Mouse (Mus musculus): Measurements from ENCODE around the gene Tgif1. TPM values are rescaled to one million over a fixed set of nuclear protein-coding genes. Genes with fewer than 3 reads are reported as not detected.
A peak's percentile ranks its signal among the peaks of the same experiment; 100 is the strongest.

The Tgif1 gene
- polyA plus RNA-seq, 1 experiment from 2014 or later, result 30.8 TPM

GRCm38 (mm10) chr17:70848511-70849398 is 4.6 kb downstream of the Tgif1 start:
- Histone ChIP-seq H3K4me2 (peak overlapping the region; percentile 99), H3K27me3 (replicated peaks; ENCODE audit: control insufficient read depth, insufficient read depth, low read length) (0 out of 2 replicates have a peak, but pooled peaks cover 7% of the 10 kb centered on the region), H3K4me1 (replicated peaks; ENCODE audit: control insufficient read depth, insufficient read depth, low read length) (no peaks in the 10 kb centered on the region; the same call in 1 of the 2 replicates), H3K9ac (ENCODE audit: low read depth, low read length) (peak overlapping the region; percentile 85), H3K9me3 (ENCODE audit: control insufficient read depth, low read length) (no peaks in the 10 kb centered on the region), H3K36me3 (ENCODE audit: control insufficient read depth, insufficient read depth, low read length) (peaks cover 3% of the 10 kb centered on the region; the same call in 1 of the 2 replicates), H3K4me3 (ENCODE audit: low read depth, low read length) (peak overlapping the region; percentile 72), H3K27ac (ENCODE audit: low read depth, low read length) (peak overlapping the region; percentile 89)
- WGBS, result 1% methylated on average over 23 of the region's 23 CpGs
- DNase-seq (ENCODE audit: low spot score) (peak; percentile 61), ATAC-seq (replicated peaks; ENCODE audit: low FRiP score) (peak; percentile 6; the same call in 1 of the 2 replicates)

- DNase-seq (ENCODE audit: low spot score) (no peak), ATAC-seq (replicated peaks; ENCODE audit: low FRiP score) (no peak)
- H3K9ac ChIP-seq (ENCODE audit: low read depth, low read length), result peak overlapping the region; percentile 85
- H3K4me3 ChIP-seq (ENCODE audit: low read depth, low read length), result peak overlapping the region; percentile 72
- peak overlapping the region; percentile 99 for H3K4me2 ChIP-seq
- H3K4me1 ChIP-seq (replicated peaks; ENCODE audit: control insufficient read depth, insufficient read depth, low read length), result no peaks in the 10 kb centered on the region; the same call in 1 of the 2 replicates
- no peaks in the 10 kb centered on the region for H3K9me3 ChIP-seq (ENCODE audit: control insufficient read depth, low read length)
- H3K27me3 ChIP-seq (replicated peaks; ENCODE audit: control insufficient read depth, insufficient read depth, low read length), result 0 out of 2 replicates have a peak, but pooled peaks cover 7% of the 10 kb centered on the region
- H3K36me3 ChIP-seq (ENCODE audit: control insufficient read depth, insufficient read depth, low read length), result peaks cover 4% of the 10 kb centered on the region; the same call in 1 of the 2 replicates
- WGBS, result 3% methylated on average over 17 of the region's 17 CpGs
- peak overlapping the region; percentile 43; the same call in 1 of the 2 replicates for H3K27ac ChIP-seq (ENCODE audit: low read depth, low read length)
These were observed 5.4 kb downstream of the Tgif1 start for GRCm38 (mm10) chr17:70847751-70848510.

GRCm38 (mm10) chr17:70847086-70847485 is 6.3 kb downstream of the Tgif1 start:
- DNase-seq (ENCODE audit: low spot score) (no peak), ATAC-seq (replicated peaks; ENCODE audit: low FRiP score) (no peak)
- Histone ChIP-seq H3K36me3 (ENCODE audit: control insufficient read depth, insufficient read depth, low read length) (peaks cover 6% of the 10 kb centered on the region; the same call in 1 of the 2 replicates), H3K27ac (ENCODE audit: low read depth, low read length) (no peak overlapping the region), H3K4me3 (ENCODE audit: low read depth, low read length) (no peak overlapping the region), H3K9me3 (ENCODE audit: control insufficient read depth, low read length) (no peaks in the 10 kb centered on the region), H3K4me1 (replicated peaks; ENCODE audit: control insufficient read depth, insufficient read depth, low read length) (no peaks in the 10 kb centered on the region; the same call in 1 of the 2 replicates), H3K27me3 (replicated peaks; ENCODE audit: control insufficient read depth, insufficient read depth, low read length) (0 out of 2 replicates have a peak, but pooled peaks cover 3% of the 10 kb centered on the region), H3K9ac (ENCODE audit: low read depth, low read length) (no peak overlapping the region), H3K4me2 (peak overlapping the region; percentile 99)
- 5% methylated on average over 4 of the region's 4 CpGs for WGBS

GRCm38 (mm10) chr17:70846111-70846644 is 7.2 kb downstream of the Tgif1 start:
- DNase-seq (ENCODE audit: low spot score) (no peak), ATAC-seq (replicated peaks; ENCODE audit: low FRiP score) (no peak)
- no peaks in the 10 kb centered on the region for H3K27me3 ChIP-seq (replicated peaks; ENCODE audit: control insufficient read depth, insufficient read depth, low read length)
- H3K4me2 ChIP-seq, result no peak overlapping the region
- 0 out of 2 replicates have a peak overlapping the region, but pooled peaks have one; percentile 8 for H3K27ac ChIP-seq (ENCODE audit: low read depth, low read length)
- no peak overlapping the region for H3K9ac ChIP-seq (ENCODE audit: low read depth, low read length)
- H3K4me3 ChIP-seq (ENCODE audit: low read depth, low read length), result no peak overlapping the region
- H3K36me3 ChIP-seq (ENCODE audit: control insufficient read depth, insufficient read depth, low read length), result peaks cover 6% of the 10 kb centered on the region; the same call in 1 of the 2 replicates
- H3K9me3 ChIP-seq (ENCODE audit: control insufficient read depth, low read length), result no peaks in the 10 kb centered on the region
- WGBS, result 68% methylated on average over 8 of the region's 8 CpGs
- no peaks in the 10 kb centered on the region; the same call in 1 of the 2 replicates for H3K4me1 ChIP-seq (replicated peaks; ENCODE audit: control insufficient read depth, insufficient read depth, low read length)

GRCm38 (mm10) chr17:70845543-70845942 is 7.8 kb downstream of the Tgif1 start:
- Histone ChIP-seq H3K4me1 (replicated peaks; ENCODE audit: control insufficient read depth, insufficient read depth, low read length) (no peaks in the 10 kb centered on the region; the same call in 1 of the 2 replicates), H3K27me3 (replicated peaks; ENCODE audit: control insufficient read depth, insufficient read depth, low read length) (no peaks in the 10 kb centered on the region), H3K4me2 (peak overlapping the region; percentile 22; the same call in 1 of the 2 replicates), H3K9me3 (ENCODE audit: control insufficient read depth, low read length) (no peaks in the 10 kb centered on the region), H3K27ac (ENCODE audit: low read depth, low read length) (0 out of 2 replicates have a peak overlapping the region, but pooled peaks have one; percentile 8), H3K36me3 (ENCODE audit: control insufficient read depth, insufficient read depth, low read length) (peaks cover 6% of the 10 kb centered on the region; the same call in 1 of the 2 replicates), H3K4me3 (ENCODE audit: low read depth, low read length) (no peak overlapping the region), H3K9ac (ENCODE audit: low read depth, low read length) (no peak overlapping the region)
- ATAC-seq (replicated peaks; ENCODE audit: low FRiP score), result no peak
- WGBS, result 78% methylated on average over 2 of the region's 2 CpGs
- DNase-seq (ENCODE audit: low spot score), result no peak

GRCm38 (mm10) chr17:70844971-70845370 is 8.4 kb downstream of the Tgif1 start:
- no peak overlapping the region for H3K27ac ChIP-seq (ENCODE audit: low read depth, low read length)
- no peak for DNase-seq (ENCODE audit: low spot score)
- WGBS, result 90% methylated on average over 10 of the region's 10 CpGs

GRCm38 (mm10) chr17:70843252-70843651 is 10.1 kb downstream of the Tgif1 start:
- Histone ChIP-seq H3K9me3 (ENCODE audit: control insufficient read depth, low read length) (no peaks in the 10 kb centered on the region), H3K4me2 (no peak overlapping the region), H3K36me3 (ENCODE audit: control insufficient read depth, insufficient read depth, low read length) (peaks cover 6% of the 10 kb centered on the region; the same call in 1 of the 2 replicates), H3K4me1 (replicated peaks; ENCODE audit: control insufficient read depth, insufficient read depth, low read length) (no peaks in the 10 kb centered on the region; the same call in 1 of the 2 replicates), H3K27ac (ENCODE audit: low read depth, low read length) (no peak overlapping the region), H3K9ac (ENCODE audit: low read depth, low read length) (no peak overlapping the region), H3K27me3 (replicated peaks; ENCODE audit: control insufficient read depth, insufficient read depth, low read length) (no peaks in the 10 kb centered on the region), H3K4me3 (ENCODE audit: low read depth, low read length) (no peak overlapping the region)
- 81% methylated on average over 4 of the region's 4 CpGs for WGBS
- no peak for DNase-seq (ENCODE audit: low spot score)
- no peak for ATAC-seq (replicated peaks; ENCODE audit: low FRiP score)

More at GRCm38 (mm10) chr17:70844971-70845370, 8.4 kb downstream of the Tgif1 start:
- no peaks in the 10 kb centered on the region for H3K9me3 ChIP-seq (ENCODE audit: control insufficient read depth, low read length)
- no peaks in the 10 kb centered on the region for H3K27me3 ChIP-seq (replicated peaks; ENCODE audit: control insufficient read depth, insufficient read depth, low read length)
- H3K4me2 ChIP-seq, result no peak overlapping the region
- peaks cover 6% of the 10 kb centered on the region; the same call in 1 of the 2 replicates for H3K36me3 ChIP-seq (ENCODE audit: control insufficient read depth, insufficient read depth, low read length)
- ATAC-seq (replicated peaks; ENCODE audit: low FRiP score), result no peak
- no peak overlapping the region for H3K9ac ChIP-seq (ENCODE audit: low read depth, low read length)
- no peak overlapping the region for H3K4me3 ChIP-seq (ENCODE audit: low read depth, low read length)
- no peaks in the 10 kb centered on the region; the same call in 1 of the 2 replicates for H3K4me1 ChIP-seq (replicated peaks; ENCODE audit: control insufficient read depth, insufficient read depth, low read length)

GRCm38 (mm10) chr17:70838533-70838932 is 14.8 kb downstream of the Tgif1 start:
- Histone ChIP-seq H3K27ac (ENCODE audit: low read depth, low read length) (no peak overlapping the region), H3K4me3 (ENCODE audit: low read depth, low read length) (no peak overlapping the region), H3K4me2 (no peak overlapping the region), H3K9me3 (ENCODE audit: control insufficient read depth, low read length) (no peaks in the 10 kb centered on the region), H3K4me1 (replicated peaks; ENCODE audit: control insufficient read depth, insufficient read depth, low read length) (peaks cover 5% of the 10 kb centered on the region; the same call in 1 of the 2 replicates), H3K9ac (ENCODE audit: low read depth, low read length) (no peak overlapping the region), H3K27me3 (replicated peaks; ENCODE audit: control insufficient read depth, insufficient read depth, low read length) (peaks cover 11% of the 10 kb centered on the region), H3K36me3 (ENCODE audit: control insufficient read depth, insufficient read depth, low read length) (0 out of 2 replicates have a peak, but pooled peaks cover 3% of the 10 kb centered on the region)
- no peak for ATAC-seq (replicated peaks; ENCODE audit: low FRiP score)
- WGBS, result 78% methylated on average over 5 of the region's 5 CpGs
- no peak for DNase-seq (ENCODE audit: low spot score)
